Mouse (Mus musculus): ENCODE results near the gene Rarb. TPM values are rescaled to one million over a fixed set of nuclear protein-coding genes. Genes with fewer than 3 reads are reported as not detected.

Rarb gene
- polyA plus RNA-seq (2016; fragmentation: Nextera tagmentation; extraction: Ambion mirVana) = 17.6 and 19.1 TPM in 2 replicates

DNA sequence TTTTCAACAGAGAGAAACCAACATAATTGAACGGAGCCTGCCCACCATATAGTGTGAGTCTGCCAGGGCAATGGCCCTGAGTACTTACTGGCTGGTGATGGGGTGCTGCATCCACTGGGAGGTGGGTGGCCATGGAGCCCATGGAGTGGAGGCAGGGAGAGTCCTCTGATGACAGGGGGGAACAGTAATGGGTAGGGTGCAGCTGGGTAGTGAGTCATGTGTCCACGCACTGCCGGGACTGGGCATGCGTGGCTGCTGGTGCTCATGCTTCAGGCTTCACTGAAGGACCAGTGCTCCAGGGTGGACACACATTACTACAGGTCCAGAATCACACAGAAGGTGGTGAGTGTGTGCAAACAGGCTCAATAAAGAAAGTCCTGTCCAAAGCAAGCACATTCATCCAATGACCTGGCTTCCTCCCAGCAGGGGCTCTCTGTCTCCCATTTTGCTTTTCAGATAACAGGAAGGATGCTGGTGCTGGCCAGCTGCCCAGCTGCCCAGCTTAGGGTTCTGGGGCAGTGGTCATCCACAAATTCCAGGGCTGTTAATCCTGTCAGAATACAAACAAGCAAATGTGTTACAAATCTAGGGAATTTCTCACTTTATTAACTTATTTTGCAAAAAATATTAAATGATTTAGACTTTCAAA is at the start of gene Rarb:
Rarb (minus strand) TSS at position 555 of the 649 bp plus-strand sequence.
- DNase-seq (ENCODE audit: low spot score) = no peak
- H3K4me1 ChIP-seq = peaks cover 26% of the 10 kb centered on the region
- no peak within 1 kb of the TSS for H3K4me3 ChIP-seq
- no peaks in the 10 kb centered on the region for H3K27me3 ChIP-seq (ENCODE audit: low read depth, poor library complexity, severe bottlenecking)
- H3K9me3 ChIP-seq (replicated peaks) = no peaks in the 10 kb centered on the region
- H3K36me3 ChIP-seq = no peaks in the 10 kb centered on the region
- WGBS = 91% methylated on average over 4 of the region's 4 CpGs
- H3K27ac ChIP-seq = no peak within 1 kb of the TSS

GRCm38 (mm10) chr14:16842036-16842435 is 23.1 kb upstream of the Rarb start:
- DNase-seq (ENCODE audit: low spot score) = no peak
- no peaks in the 10 kb centered on the region for H3K9me3 ChIP-seq (replicated peaks)
- no peak overlapping the region for H3K4me3 ChIP-seq
- H3K36me3 ChIP-seq = no peaks in the 10 kb centered on the region
- no peaks in the 10 kb centered on the region for H3K27me3 ChIP-seq (ENCODE audit: low read depth, poor library complexity, severe bottlenecking)
- peaks cover 11% of the 10 kb centered on the region for H3K4me1 ChIP-seq
- H3K27ac ChIP-seq = no peak overlapping the region
- 52% methylated on average over 3 of the region's 3 CpGs for WGBS

- DNase-seq (ENCODE audit: low spot score) = no peak
- no peaks in the 10 kb centered on the region for H3K9me3 ChIP-seq (replicated peaks)
- peaks cover 8% of the 10 kb centered on the region for H3K4me1 ChIP-seq
- H3K27me3 ChIP-seq (ENCODE audit: low read depth, poor library complexity, severe bottlenecking) = no peaks in the 10 kb centered on the region
- H3K27ac ChIP-seq = no peak overlapping the region
- WGBS = 71% methylated on average over 6 of the region's 6 CpGs
- no peak overlapping the region for H3K4me3 ChIP-seq
- H3K36me3 ChIP-seq = no peaks in the 10 kb centered on the region
Measured at GRCm38 (mm10) chr14:16841597-16841989, 22.6 kb upstream of the Rarb start.

GRCm38 (mm10) chr14:16840951-16841596 is 22.1 kb upstream of the Rarb start:
- Histone ChIP-seq H3K9me3 (replicated peaks) (no peaks in the 10 kb centered on the region), H3K27me3 (ENCODE audit: low read depth, poor library complexity, severe bottlenecking) (no peaks in the 10 kb centered on the region), H3K27ac (no peak overlapping the region), H3K4me3 (no peak overlapping the region), H3K36me3 (no peaks in the 10 kb centered on the region), H3K4me1 (peaks cover 8% of the 10 kb centered on the region)
- DNase-seq (ENCODE audit: low spot score) = no peak
- 81% methylated on average over 8 of the region's 8 CpGs for WGBS

GRCm38 (mm10) chr14:16840135-16840534 is 21.2 kb upstream of the Rarb start:
- no peaks in the 10 kb centered on the region for H3K27me3 ChIP-seq (ENCODE audit: low read depth, poor library complexity, severe bottlenecking)
- peaks cover 8% of the 10 kb centered on the region for H3K4me1 ChIP-seq
- no peaks in the 10 kb centered on the region for H3K9me3 ChIP-seq (replicated peaks)
- DNase-seq (ENCODE audit: low spot score) = no peak
- H3K27ac ChIP-seq = no peak overlapping the region
- no peaks in the 10 kb centered on the region for H3K36me3 ChIP-seq
- H3K4me3 ChIP-seq = no peak overlapping the region
- WGBS = 95% methylated on average over 2 of the region's 2 CpGs

DNA sequence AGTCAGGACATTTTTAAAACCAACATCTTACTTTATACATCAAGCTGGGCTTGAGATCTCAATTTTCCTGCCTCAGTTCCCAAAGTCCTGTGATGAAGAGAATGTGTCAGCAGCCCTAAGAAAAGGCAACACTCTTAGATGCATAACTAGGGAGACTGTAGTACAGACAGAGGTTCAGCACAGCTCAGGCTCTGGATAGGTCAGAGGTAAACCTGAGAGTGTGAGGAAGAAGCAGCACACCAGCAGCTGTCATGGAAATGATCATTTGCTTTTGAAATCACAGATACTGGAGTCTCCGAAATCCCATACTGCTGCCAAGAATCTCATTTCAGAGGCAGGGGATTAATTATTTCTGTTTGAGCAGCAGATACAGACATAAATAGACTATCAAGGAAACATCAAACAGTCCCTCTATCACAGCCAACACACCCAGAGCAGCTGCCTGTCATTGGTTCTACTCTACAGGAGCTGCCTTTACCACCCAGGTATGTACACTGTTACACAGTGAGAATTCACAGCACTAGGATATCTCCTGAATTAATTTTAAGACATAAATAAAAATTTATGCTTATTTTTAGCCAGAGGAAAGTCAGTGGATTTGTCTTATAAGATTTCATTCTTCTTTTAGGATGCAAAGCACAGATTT is 3.7 kb downstream of the Rarb start:
- H3K36me3 ChIP-seq = no peaks in the 10 kb centered on the region
- no peaks in the 10 kb centered on the region for H3K27me3 ChIP-seq (ENCODE audit: low read depth, poor library complexity, severe bottlenecking)
- H3K4me1 ChIP-seq = no peaks in the 10 kb centered on the region
- no peak overlapping the region for H3K4me3 ChIP-seq
- no peak overlapping the region for H3K27ac ChIP-seq
- DNase-seq (ENCODE audit: low spot score) = no peak
- no peaks in the 10 kb centered on the region for H3K9me3 ChIP-seq (replicated peaks)
- WGBS = 97% methylated on average over 1 of the region's 1 CpGs

- 89% methylated on average over 3 of the region's 3 CpGs for WGBS
- Histone ChIP-seq H3K27me3 (ENCODE audit: low read depth, poor library complexity, severe bottlenecking) (no peaks in the 10 kb centered on the region), H3K27ac (no peak overlapping the region), H3K36me3 (no peaks in the 10 kb centered on the region), H3K4me3 (no peak overlapping the region), H3K9me3 (replicated peaks) (no peaks in the 10 kb centered on the region), H3K4me1 (no peaks in the 10 kb centered on the region)
- no peak for DNase-seq (ENCODE audit: low spot score)
Measured at GRCm38 (mm10) chr14:16806155-16806554, 12.8 kb downstream of the Rarb start.

DNA sequence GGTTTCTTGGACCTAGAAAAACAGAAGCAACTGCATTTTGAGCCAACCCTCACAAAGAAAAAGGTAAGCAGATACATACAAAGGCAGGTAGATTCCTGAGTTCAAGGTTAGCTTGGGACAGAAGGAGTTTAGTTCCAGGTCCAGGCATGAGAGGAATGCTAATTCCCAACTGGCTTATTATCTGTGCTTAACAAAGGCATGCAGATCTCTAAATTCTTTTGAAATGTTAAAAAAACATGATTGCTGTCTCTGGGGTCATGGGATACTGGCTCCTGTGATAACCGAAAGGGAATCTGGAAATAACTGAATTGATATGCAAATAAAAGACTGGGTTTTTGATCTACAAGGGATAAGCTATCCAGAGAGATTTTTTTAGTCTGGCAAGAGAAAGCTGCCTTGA is 28.8 kb downstream of the Rarb start:
- WGBS = 89% methylated on average over 1 of the region's 1 CpGs
- H3K9me3 ChIP-seq (replicated peaks) = no peaks in the 10 kb centered on the region
- H3K36me3 ChIP-seq = no peaks in the 10 kb centered on the region
- no peak overlapping the region for H3K4me3 ChIP-seq
- no peaks in the 10 kb centered on the region for H3K27me3 ChIP-seq (ENCODE audit: low read depth, poor library complexity, severe bottlenecking)
- H3K27ac ChIP-seq = no peak overlapping the region
- no peak for DNase-seq (ENCODE audit: low spot score)
- H3K4me1 ChIP-seq = no peaks in the 10 kb centered on the region

DNA sequence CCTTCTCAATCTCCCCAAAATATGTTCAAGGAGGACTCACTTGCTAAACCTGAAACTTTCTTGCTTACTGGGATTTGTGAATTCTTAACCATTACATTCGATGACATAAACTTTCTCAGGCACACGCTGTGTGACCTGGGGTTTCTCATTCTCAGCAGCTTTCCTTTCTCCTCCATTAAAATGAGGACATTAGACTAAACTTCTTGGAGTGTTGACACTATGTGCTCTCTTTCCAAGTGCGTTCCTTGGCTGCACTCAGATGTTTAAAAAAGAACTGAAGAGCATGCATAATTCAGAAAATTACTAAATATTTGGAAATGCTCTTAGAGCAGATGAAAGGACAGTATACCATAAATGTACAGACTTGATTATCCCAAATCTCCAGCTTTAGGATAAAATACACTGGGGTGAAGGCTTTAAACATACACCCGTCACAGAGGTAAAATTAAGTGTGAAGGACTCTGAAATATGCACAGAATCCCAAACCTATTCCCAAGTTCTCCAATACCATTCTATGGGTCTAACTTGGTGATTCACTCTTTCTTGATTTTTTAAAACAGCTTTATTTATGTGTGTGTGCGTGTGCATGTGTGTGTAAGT is 36.9 kb downstream of the Rarb start:
- Histone ChIP-seq H3K27ac (no peak overlapping the region), H3K36me3 (no peaks in the 10 kb centered on the region), H3K9me3 (replicated peaks) (no peaks in the 10 kb centered on the region), H3K27me3 (ENCODE audit: low read depth, poor library complexity, severe bottlenecking) (no peaks in the 10 kb centered on the region), H3K4me1 (no peaks in the 10 kb centered on the region), H3K4me3 (no peak overlapping the region)
- WGBS = 91% methylated on average over 5 of the region's 5 CpGs
- DNase-seq (ENCODE audit: low spot score) = no peak

- Histone ChIP-seq H3K36me3 (no peaks in the 10 kb centered on the region), H3K27me3 (ENCODE audit: low read depth, poor library complexity, severe bottlenecking) (no peaks in the 10 kb centered on the region), H3K4me1 (no peaks in the 10 kb centered on the region), H3K9me3 (replicated peaks) (no peaks in the 10 kb centered on the region), H3K4me3 (no peak overlapping the region), H3K27ac (no peak overlapping the region)
- DNase-seq (ENCODE audit: low spot score) = no peak
- WGBS = 90% methylated on average over 2 of the region's 2 CpGs
Measured at GRCm38 (mm10) chr14:16776723-16777381, 42.1 kb downstream of the Rarb start.

- H3K9me3 ChIP-seq (replicated peaks) = no peaks in the 10 kb centered on the region
- no peak overlapping the region for H3K27ac ChIP-seq
- no peak for DNase-seq (ENCODE audit: low spot score)
- WGBS = 77% methylated on average over 3 of the region's 3 CpGs
- no peaks in the 10 kb centered on the region for H3K4me1 ChIP-seq
- H3K4me3 ChIP-seq = no peak overlapping the region
- no peaks in the 10 kb centered on the region for H3K27me3 ChIP-seq (ENCODE audit: low read depth, poor library complexity, severe bottlenecking)
- H3K36me3 ChIP-seq = no peaks in the 10 kb centered on the region
Measured at GRCm38 (mm10) chr14:16772927-16773326, 46.0 kb downstream of the Rarb start.

GRCm38 (mm10) chr14:16765891-16766290 is 53.1 kb downstream of the Rarb start:
- Histone ChIP-seq H3K4me1 (0 out of 2 replicates have a peak, but pooled peaks cover 4% of the 10 kb centered on the region), H3K9me3 (replicated peaks) (no peaks in the 10 kb centered on the region), H3K27ac (no peak overlapping the region), H3K36me3 (no peaks in the 10 kb centered on the region), H3K4me3 (no peak overlapping the region), H3K27me3 (ENCODE audit: low read depth, poor library complexity, severe bottlenecking) (no peaks in the 10 kb centered on the region)
- no peak for DNase-seq (ENCODE audit: low spot score)
- 77% methylated on average over 1 of the region's 1 CpGs for WGBS

DNA sequence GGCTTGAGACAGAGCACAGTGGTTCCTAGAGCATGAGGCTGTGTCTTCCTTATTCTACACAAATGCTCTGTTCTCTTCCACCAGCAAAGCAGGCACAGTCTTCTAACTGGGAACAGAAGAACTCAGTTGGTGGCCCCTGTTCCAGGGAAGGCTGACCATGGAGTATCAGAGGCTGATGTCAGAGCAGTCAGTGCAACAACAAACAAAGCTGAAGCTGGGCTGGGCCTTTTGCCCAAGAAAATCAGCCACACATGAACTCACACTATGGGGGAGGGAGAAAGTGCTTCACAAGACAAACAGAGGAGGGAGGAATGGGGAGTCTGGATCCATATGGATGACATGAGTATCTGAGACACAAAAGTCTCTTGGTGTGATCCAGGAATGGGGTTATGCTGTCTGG is 56.2 kb downstream of the Rarb start:
- Histone ChIP-seq H3K36me3 (no peaks in the 10 kb centered on the region), H3K27ac (no peak overlapping the region), H3K4me3 (no peak overlapping the region), H3K27me3 (ENCODE audit: low read depth, poor library complexity, severe bottlenecking) (no peaks in the 10 kb centered on the region), H3K9me3 (replicated peaks) (no peaks in the 10 kb centered on the region), H3K4me1 (0 out of 2 replicates have a peak, but pooled peaks cover 4% of the 10 kb centered on the region)
- DNase-seq (ENCODE audit: low spot score) = no peak
